Mouse (Mus musculus): ENCODE results near the gene Krtcap3. TPM values are rescaled to one million over a fixed set of nuclear protein-coding genes. Genes with fewer than 3 reads are reported as not detected.
"Not testable (repeated sequence)": the region's sequence is repeated elsewhere in the genome, so short reads cannot be mapped to it uniquely, and the experiment has no call there.

The Krtcap3 gene
- polyA plus RNA-seq, 1 experiment from 2014 or later: 75.2 TPM

- 87% methylated on average over 6 of the region's 6 CpGs for WGBS
- DNase-seq (ENCODE audit: low spot score): not testable (repeated sequence)
Observed at GRCm38 (mm10) chr5:31216554-31216953, 34.9 kb upstream of the Krtcap3 start.

GRCm38 (mm10) chr5:31218294-31218693 lies 33.2 kb upstream of the Krtcap3 start:
- H3K4me1 ChIP-seq (replicated peaks; ENCODE audit: control insufficient read depth, insufficient read depth): 0 out of 2 replicates have a peak, but pooled peaks cover 2% of the 10 kb centered on the region
- DNase-seq (ENCODE audit: low spot score) (no peak), ATAC-seq (ENCODE audit: low FRiP score, low TSS enrichment) (no peak)
- TF ChIP-seq CTCF (IDR thresholded peaks at IDR 0.05; ENCODE audit: low read depth) (no peak), EP300 (optimal IDR thresholded peaks at IDR 0.05) (no peak)
- no peak overlapping the region for H3K4me3 ChIP-seq (ENCODE audit: low read depth, low read length)
- H3K9me3 ChIP-seq (ENCODE audit: control insufficient read depth, low read length): no peaks in the 10 kb centered on the region
- H3K4me2 ChIP-seq (replicated peaks; ENCODE audit: low read depth): no peak overlapping the region
- WGBS: 55% methylated on average over 7 of the region's 7 CpGs
- H3K36me3 ChIP-seq (ENCODE audit: control insufficient read depth, insufficient read depth, low read length): no peaks in the 10 kb centered on the region
- H3K27me3 ChIP-seq (ENCODE audit: control insufficient read depth, insufficient read depth, low read length): no peaks in the 10 kb centered on the region
- H3K9ac ChIP-seq (ENCODE audit: low read length): no peak overlapping the region
- no peak overlapping the region for H3K27ac ChIP-seq (replicated peaks)

More at GRCm38 (mm10) chr5:31216554-31216953, 34.9 kb upstream of the Krtcap3 start:
- not testable (repeated sequence) for H3K4me2 ChIP-seq (replicated peaks; ENCODE audit: low read depth); H3K4me3 ChIP-seq (ENCODE audit: low read depth, low read length); H3K9me3 ChIP-seq (ENCODE audit: control insufficient read depth, low read length); H3K9ac ChIP-seq (ENCODE audit: low read length); H3K4me1 ChIP-seq (replicated peaks; ENCODE audit: control insufficient read depth, insufficient read depth); H3K36me3 ChIP-seq (ENCODE audit: control insufficient read depth, insufficient read depth, low read length); H3K27ac ChIP-seq (replicated peaks); ATAC-seq (ENCODE audit: low FRiP score, low TSS enrichment); H3K27me3 ChIP-seq (ENCODE audit: control insufficient read depth, insufficient read depth, low read length)
- TF ChIP-seq CTCF (IDR thresholded peaks at IDR 0.05; ENCODE audit: low read depth): 0 out of 2 replicates have a peak, but pooled peaks have one; percentile 24

- no peak for DNase-seq (ENCODE audit: low spot score)
- Histone ChIP-seq H3K4me2 (replicated peaks; ENCODE audit: low read depth) (peak overlapping the region; percentile 93), H3K36me3 (ENCODE audit: control insufficient read depth, insufficient read depth, low read length) (no peaks in the 10 kb centered on the region), H3K4me1 (replicated peaks; ENCODE audit: control insufficient read depth, insufficient read depth) (0 out of 2 replicates have a peak, but pooled peaks cover 2% of the 10 kb centered on the region), H3K9me3 (ENCODE audit: control insufficient read depth, low read length) (no peaks in the 10 kb centered on the region), H3K9ac (ENCODE audit: low read length) (no peak overlapping the region), H3K27me3 (ENCODE audit: control insufficient read depth, insufficient read depth, low read length) (no peaks in the 10 kb centered on the region), H3K27ac (replicated peaks) (no peak overlapping the region), H3K4me3 (ENCODE audit: low read depth, low read length) (peak overlapping the region; percentile 92)
- TF ChIP-seq CTCF (IDR thresholded peaks at IDR 0.05; ENCODE audit: low read depth): peak; percentile 58
- no peak for TF ChIP-seq EP300 (optimal IDR thresholded peaks at IDR 0.05)
- 2% methylated on average over 2 of the region's 2 CpGs for WGBS
- no peak for ATAC-seq (ENCODE audit: low FRiP score, low TSS enrichment)
Observed at GRCm38 (mm10) chr5:31219070-31219469, 32.4 kb upstream of the Krtcap3 start.

GRCm38 (mm10) chr5:31219474-31219873 lies 32.0 kb upstream of the Krtcap3 start:
- 1% methylated on average over 11 of the region's 11 CpGs for WGBS
- Histone ChIP-seq H3K27ac (replicated peaks) (peak overlapping the region; percentile 93), H3K9ac (ENCODE audit: low read length) (peak overlapping the region; percentile 84), H3K4me3 (ENCODE audit: low read depth, low read length) (peak overlapping the region; percentile 92), H3K4me2 (replicated peaks; ENCODE audit: low read depth) (peak overlapping the region; percentile 93), H3K36me3 (ENCODE audit: control insufficient read depth, insufficient read depth, low read length) (no peaks in the 10 kb centered on the region), H3K4me1 (replicated peaks; ENCODE audit: control insufficient read depth, insufficient read depth) (0 out of 2 replicates have a peak, but pooled peaks cover 2% of the 10 kb centered on the region), H3K27me3 (ENCODE audit: control insufficient read depth, insufficient read depth, low read length) (no peaks in the 10 kb centered on the region), H3K9me3 (ENCODE audit: control insufficient read depth, low read length) (no peaks in the 10 kb centered on the region)
- TF ChIP-seq EP300 (optimal IDR thresholded peaks at IDR 0.05) (no peak), CTCF (IDR thresholded peaks at IDR 0.05; ENCODE audit: low read depth) (no peak)
- no peak for ATAC-seq (ENCODE audit: low FRiP score, low TSS enrichment)
- no peak for DNase-seq (ENCODE audit: low spot score)

GRCm38 (mm10) chr5:31219911-31220447 lies 31.5 kb upstream of the Krtcap3 start:
- DNase-seq (ENCODE audit: low spot score) (no peak), ATAC-seq (ENCODE audit: low FRiP score, low TSS enrichment) (peak; percentile 62)
- peak overlapping the region; percentile 93 for H3K4me2 ChIP-seq (replicated peaks; ENCODE audit: low read depth)
- TF ChIP-seq EP300 (optimal IDR thresholded peaks at IDR 0.05) (no peak), CTCF (IDR thresholded peaks at IDR 0.05; ENCODE audit: low read depth) (no peak)
- H3K36me3 ChIP-seq (ENCODE audit: control insufficient read depth, insufficient read depth, low read length): no peaks in the 10 kb centered on the region
- H3K27me3 ChIP-seq (ENCODE audit: control insufficient read depth, insufficient read depth, low read length): no peaks in the 10 kb centered on the region
- peak overlapping the region; percentile 84 for H3K9ac ChIP-seq (ENCODE audit: low read length)
- no peaks in the 10 kb centered on the region for H3K9me3 ChIP-seq (ENCODE audit: control insufficient read depth, low read length)
- H3K4me3 ChIP-seq (ENCODE audit: low read depth, low read length): peak overlapping the region; percentile 92
- under 1% methylated on average over 40 of the region's 40 CpGs for WGBS
- peak overlapping the region; percentile 93 for H3K27ac ChIP-seq (replicated peaks)
- 0 out of 2 replicates have a peak, but pooled peaks cover 2% of the 10 kb centered on the region for H3K4me1 ChIP-seq (replicated peaks; ENCODE audit: control insufficient read depth, insufficient read depth)

Measured in stomach, postnatal 0 days (tissue).